In the genomic region with DNA sequence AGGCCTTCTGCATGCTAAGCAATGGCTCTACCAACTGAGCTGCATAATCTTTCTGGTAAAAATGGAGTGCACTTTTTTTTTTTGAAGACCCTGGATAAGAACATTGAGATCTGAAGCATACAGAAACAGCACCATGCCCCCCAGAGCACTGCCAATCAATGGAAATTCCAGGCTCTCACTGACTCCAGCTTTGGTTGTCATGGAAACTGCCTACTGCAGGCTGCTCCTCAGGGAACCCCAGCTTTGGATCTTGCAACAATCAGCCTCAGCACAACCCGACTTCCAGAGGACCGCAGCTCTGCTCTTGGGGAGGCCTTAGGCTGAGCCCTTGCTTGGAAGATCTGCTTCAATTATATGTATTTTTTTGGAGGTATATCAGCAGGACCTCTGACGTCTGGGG, we compare ENCODE assay signal across 13 mouse cellular contexts.
DNase-seq lines count a peak whose midpoint lies in the region; ATAC-seq lines count a peak whose summit lies in the region.
"Had no signal": no experiment of that assay in that cellular context is flagged by ENCODE, and none has a peak within 500 bp of the region (broad histone marks: within the 10 kb centered on the region; RNA-seq: fewer than 3 reads in every experiment).

No protein-coding gene starts in this region.

- ATAC-seq in embryonic facial prominence, embryonic 11.5 days (replicated peaks; ENCODE audit: insufficient number of reproducible peaks, low FRiP score, low TSS enrichment, low read depth): no peak
- peak; percentile 44 for ATAC-seq in forebrain, embryonic 15.5 days (replicated peaks)
- peak; percentile 14; the same call in 1 of the 2 replicates for ATAC-seq in midbrain, embryonic 11.5 days (ENCODE audit: low FRiP score)
- ATAC-seq: intestine, embryonic 15.5 days had no signal

- DNase-seq in embryonic facial prominence, embryonic 11.5 days (ENCODE audit: low spot score): peak; percentile 56
- DNase-seq in embryonic facial prominence, embryonic 10.5 days (ENCODE audit: low spot score): no peak
- peak; percentile 24 for DNase-seq in R1 (ENCODE audit: low read depth, low spot score)
- peak; percentile 88 for DNase-seq in midbrain, embryonic 11.5 days (ENCODE audit: low spot score, missing footprints)
- DNase-seq in urinary bladder, postnatal 14 days (ENCODE audit: low spot score): no peak
- DNase-seq in adrenal gland, postnatal 14 days: no peak
- no peak for DNase-seq in gastrocnemius, adult 8-10 months (ENCODE audit: low spot score in 2 of 2)
- DNase-seq: gastrocnemius, postnatal 36 days; kidney, postnatal 25 days had no signal

- no peak overlapping the region for H3K9ac ChIP-seq in embryonic facial prominence, embryonic 11.5 days (replicated peaks; ENCODE audit: low read length)
- H3K9ac ChIP-seq in forebrain, embryonic 15.5 days (replicated peaks): no peak overlapping the region
- H3K9ac ChIP-seq in midbrain, embryonic 11.5 days (ENCODE audit: low read length): no peak overlapping the region
- H3K9ac ChIP-seq: intestine, embryonic 15.5 days; limb, embryonic 13.5 days; lung, embryonic 15.5 days had no signal

- no peak overlapping the region for H3K4me3 ChIP-seq in embryonic facial prominence, embryonic 11.5 days (ENCODE audit: low read depth, low read length)
- H3K4me3 ChIP-seq in embryonic facial prominence, embryonic 10.5 days: no peak overlapping the region
- H3K4me3 ChIP-seq in forebrain, embryonic 15.5 days: no peak overlapping the region
- H3K4me3 ChIP-seq in midbrain, embryonic 11.5 days (ENCODE audit: low read depth, low read length): no peak overlapping the region
- H3K4me3 ChIP-seq: intestine, embryonic 15.5 days; limb, embryonic 13.5 days; lung, embryonic 15.5 days had no signal

- H3K4me1 ChIP-seq in embryonic facial prominence, embryonic 11.5 days (ENCODE audit: control insufficient read depth, insufficient read depth, low read length): no peaks in the 10 kb centered on the region; the same call in 1 of the 2 replicates
- H3K4me1 ChIP-seq in embryonic facial prominence, embryonic 10.5 days: peaks cover 43% of the 10 kb centered on the region
- H3K4me1 ChIP-seq in forebrain, embryonic 15.5 days: peaks cover 52% of the 10 kb centered on the region
- H3K4me1 ChIP-seq in midbrain, embryonic 11.5 days (ENCODE audit: control insufficient read depth, insufficient read depth, low read length): peaks cover 46% of the 10 kb centered on the region

- H3K4me2 ChIP-seq in embryonic facial prominence, embryonic 11.5 days (ENCODE audit: low read depth, low read length): no peak overlapping the region
- H3K4me2 ChIP-seq in forebrain, embryonic 15.5 days (replicated peaks): no peak overlapping the region
- H3K4me2 ChIP-seq in midbrain, embryonic 11.5 days: 0 out of 2 replicates have a peak overlapping the region, but pooled peaks have one; percentile 12
- H3K4me2 ChIP-seq: intestine, embryonic 15.5 days; limb, embryonic 13.5 days; lung, embryonic 15.5 days had no signal

- no peaks in the 10 kb centered on the region for H3K36me3 ChIP-seq in embryonic facial prominence, embryonic 11.5 days (replicated peaks; ENCODE audit: control insufficient read depth, insufficient read depth, low read depth, low read length)
- H3K36me3 ChIP-seq in embryonic facial prominence, embryonic 10.5 days (replicated peaks): no peaks in the 10 kb centered on the region
- no peaks in the 10 kb centered on the region for H3K36me3 ChIP-seq in forebrain, embryonic 15.5 days
- H3K36me3 ChIP-seq in midbrain, embryonic 11.5 days (ENCODE audit: control insufficient read depth, insufficient read depth, low read length): no peaks in the 10 kb centered on the region
- H3K36me3 ChIP-seq: intestine, embryonic 15.5 days; limb, embryonic 13.5 days; lung, embryonic 15.5 days had no signal

- no peaks in the 10 kb centered on the region for H3K9me3 ChIP-seq in embryonic facial prominence, embryonic 11.5 days (replicated peaks; ENCODE audit: control insufficient read depth, low read length)
- no peaks in the 10 kb centered on the region for H3K9me3 ChIP-seq in embryonic facial prominence, embryonic 10.5 days
- no peaks in the 10 kb centered on the region for H3K9me3 ChIP-seq in forebrain, embryonic 15.5 days
- H3K9me3 ChIP-seq in midbrain, embryonic 11.5 days (ENCODE audit: control insufficient read depth, low read length): no peaks in the 10 kb centered on the region
- H3K9me3 ChIP-seq: intestine, embryonic 15.5 days; limb, embryonic 13.5 days; lung, embryonic 15.5 days had no signal

- 35% methylated on average over 3 of the region's 3 CpGs for WGBS in embryonic facial prominence, embryonic 11.5 days
- 47% methylated on average over 3 of the region's 3 CpGs for WGBS in embryonic facial prominence, embryonic 10.5 days
- 17% methylated on average over 3 of the region's 3 CpGs for WGBS in forebrain, embryonic 15.5 days
- 8% methylated on average over 3 of the region's 3 CpGs for WGBS in midbrain, embryonic 11.5 days

- no peaks in the 10 kb centered on the region for H3K27me3 ChIP-seq in embryonic facial prominence, embryonic 11.5 days (ENCODE audit: control insufficient read depth, insufficient read depth, low read length)
- no peaks in the 10 kb centered on the region for H3K27me3 ChIP-seq in embryonic facial prominence, embryonic 10.5 days (replicated peaks; ENCODE audit: low read depth, poor library complexity, severe bottlenecking)
- no peaks in the 10 kb centered on the region for H3K27me3 ChIP-seq in forebrain, embryonic 15.5 days
- peaks cover 6% of the 10 kb centered on the region for H3K27me3 ChIP-seq in midbrain, embryonic 11.5 days (ENCODE audit: control insufficient read depth, insufficient read depth, low read length)
- H3K27me3 ChIP-seq: intestine, embryonic 15.5 days; limb, embryonic 13.5 days; lung, embryonic 15.5 days had no signal

- H3K27ac ChIP-seq in embryonic facial prominence, embryonic 11.5 days (replicated peaks; ENCODE audit: low read depth, low read length): no peak overlapping the region
- no peak overlapping the region for H3K27ac ChIP-seq in embryonic facial prominence, embryonic 10.5 days (replicated peaks)
- peak overlapping the region; percentile 58 for H3K27ac ChIP-seq in forebrain, embryonic 15.5 days (replicated peaks)
- H3K27ac ChIP-seq in midbrain, embryonic 11.5 days (ENCODE audit: low read depth, low read length): peak overlapping the region; percentile 36; the same call in 1 of the 2 replicates
- H3K27ac ChIP-seq: intestine, embryonic 15.5 days; limb, embryonic 13.5 days; lung, embryonic 15.5 days had no signal

Comparison
In these comparisons a context has a peak if more than half of its experiments do, and no peak if none do; other contexts are left out.
1. DNase-seq: peak in embryonic facial prominence, embryonic 11.5 days (single experiment), R1 (single experiment) and midbrain, embryonic 11.5 days (single experiment); none in embryonic facial prominence, embryonic 10.5 days (single experiment), urinary bladder, postnatal 14 days (single experiment), adrenal gland, postnatal 14 days (single experiment) and gastrocnemius, adult 8-10 months (0 of 2).
2. H3K27ac ChIP-seq: peak in forebrain, embryonic 15.5 days (single experiment) and midbrain, embryonic 11.5 days (single experiment); none in embryonic facial prominence, embryonic 11.5 days (single experiment) and embryonic facial prominence, embryonic 10.5 days (single experiment).